Mouse (Mus musculus) kidney, postnatal 36 days (tissue): ENCODE measurements at regions not wholly inside any gene's neighbourhood (a gene's known extent, or its start where the extent isn't known, plus 50 kb on each side); places are given as distances from the start of the nearest gene placed in this dataset.
A peak's percentile ranks its signal among the peaks of the same experiment; 100 is the strongest.

Experiments used
- DNase-seq, 2 experiments: peaks; one replicate each; pipeline ENCODE4 v3.0.0; 2021 to 2022; ENCODE audit warnings: mixed read lengths in 2 of 2

- DNase-seq, result no peak
These were observed 150.5 kb downstream of the Bcl11b start for GRCm38 (mm10) chr12:107852921-107853320.

GRCm38 (mm10) chr12:107855547-107855946 lies 147.9 kb downstream of the Bcl11b start:
- no peak for DNase-seq

DNA sequence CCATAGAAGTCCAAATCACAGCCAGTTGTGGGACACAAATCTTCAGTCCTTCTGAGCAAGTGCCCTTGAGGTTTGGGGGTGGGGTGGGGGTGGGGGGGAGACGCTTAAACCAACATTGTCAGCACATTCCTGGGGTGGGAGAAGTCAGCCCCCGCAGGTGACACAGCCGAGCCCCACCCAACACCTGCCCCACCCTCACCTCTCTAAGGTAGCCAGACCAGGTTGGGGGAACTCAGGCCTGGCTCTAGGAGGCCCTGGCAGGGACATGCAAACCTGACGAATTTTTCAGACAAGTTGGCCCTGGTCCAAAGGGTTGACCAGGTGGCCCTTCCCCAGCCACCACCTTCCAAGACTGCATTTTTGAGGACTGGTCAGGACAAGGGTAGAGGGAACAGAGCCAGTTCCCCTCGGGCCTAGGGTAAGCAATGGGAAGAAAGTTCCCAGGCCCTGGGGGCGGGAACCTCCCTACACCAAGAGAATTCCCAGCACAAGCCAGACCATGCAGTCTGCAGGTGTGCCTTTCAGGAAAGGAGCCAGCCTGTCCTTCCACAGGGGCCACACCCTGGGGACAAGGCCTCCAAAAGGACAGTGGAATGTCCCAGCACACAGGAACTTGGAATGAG lies 146.9 kb downstream of the Bcl11b start:
- DNase-seq, result peak in 1 of 2 experiments; percentile 3

- no peak for DNase-seq
These were observed 144.7 kb downstream of the Bcl11b start for GRCm38 (mm10) chr12:107858536-107859280.

DNA sequence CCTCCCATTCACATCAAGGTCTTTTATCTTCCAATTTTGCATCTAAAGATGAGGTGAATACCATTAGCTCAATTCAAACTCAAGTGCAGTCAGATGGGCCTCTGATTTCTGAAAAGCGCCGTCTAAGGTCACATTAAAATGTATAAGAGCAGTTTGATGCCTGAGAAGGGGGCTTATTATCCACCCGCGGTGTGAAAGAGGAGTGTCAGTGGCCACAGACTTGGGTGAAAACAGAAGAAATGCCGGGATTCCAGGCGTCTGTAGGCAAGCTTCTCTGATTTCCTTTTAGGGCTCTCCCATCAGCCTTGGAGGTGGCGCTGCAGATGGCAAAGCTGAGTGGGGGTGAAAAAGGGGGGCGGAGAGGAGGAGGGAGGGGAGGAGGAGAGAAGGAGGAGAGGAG lies 143.7 kb downstream of the Bcl11b start:
- DNase-seq, result no peak

- DNase-seq, result no peak
These were observed 143.0 kb downstream of the Bcl11b start for GRCm38 (mm10) chr12:107860358-107860757.
